ENCODE assay signal across 20 mouse cellular contexts in genomic region chr11:76324207-76324606, GRCm38 (mm10).
A peak's percentile ranks its signal among the peaks of the same experiment; 100 is the strongest.
DNase-seq lines count a peak whose midpoint lies in the region; ATAC-seq and TF ChIP-seq lines count a peak whose summit lies in the region.
"Had no signal": no experiment of that assay in that cellular context is flagged by ENCODE, and none has a peak within 500 bp of the region (broad histone marks: within the 10 kb centered on the region; RNA-seq: fewer than 3 reads in every experiment).

No protein-coding gene starts in this region.

- H3K4me3 ChIP-seq in gastrocnemius, adult 2 months, result no peak overlapping the region
- H3K4me3 ChIP-seq in lung, postnatal 0 days (ENCODE audit: low read depth, low read length), result no peak overlapping the region
- H3K4me3 ChIP-seq in stomach, embryonic 14.5 days (ENCODE audit: low read depth, low read length), result no peak overlapping the region
- no peak overlapping the region for H3K4me3 ChIP-seq in cerebellum, adult 2 months (replicated peaks; ENCODE audit: insufficient read depth, low read depth, low read length)
- H3K4me3 ChIP-seq: heart, embryonic 15.5 days; hindbrain, embryonic 15.5 days had no signal

- H3K27me3 ChIP-seq in lung, postnatal 0 days (replicated peaks; ENCODE audit: insufficient read depth, low read length), result no peaks in the 10 kb centered on the region
- no peaks in the 10 kb centered on the region for H3K27me3 ChIP-seq in stomach, embryonic 14.5 days (ENCODE audit: control insufficient read depth, insufficient read depth, low read length)
- no peaks in the 10 kb centered on the region for H3K27me3 ChIP-seq in cerebellum, adult 2 months (ENCODE audit: control insufficient read depth, insufficient read depth, low read length)
- H3K27me3 ChIP-seq: heart, embryonic 15.5 days; hindbrain, embryonic 15.5 days had no signal

- no peak overlapping the region for H3K4me2 ChIP-seq in lung, postnatal 0 days (replicated peaks; ENCODE audit: low read depth, low read length)
- no peak overlapping the region for H3K4me2 ChIP-seq in stomach, embryonic 14.5 days (replicated peaks; ENCODE audit: low read depth, low read length)
- H3K4me2 ChIP-seq: heart, embryonic 15.5 days; hindbrain, embryonic 15.5 days; midbrain, embryonic 11.5 days had no signal

- no peak for TF ChIP-seq POLR2A in cerebellum, adult 2 months (IDR thresholded peaks at IDR 0.05; ENCODE audit: borderline replicate concordance, insufficient read depth, low read length)

- no peak for ATAC-seq in lung, postnatal 0 days
- ATAC-seq in stomach, embryonic 14.5 days (ENCODE audit: insufficient number of reproducible peaks, insufficient read depth, low FRiP score, low read depth), result no peak
- ATAC-seq: activated CD4-positive, CD25-positive, alpha-beta regulatory T cell, adult 4 months had no signal

- TF ChIP-seq CTCF in gastrocnemius, adult 2 months (IDR thresholded peaks at IDR 0.05), result no peak
- TF ChIP-seq CTCF in lung, postnatal 0 days (IDR thresholded peaks at IDR 0.05), result no peak
- TF ChIP-seq CTCF in cerebellum, adult 2 months (IDR thresholded peaks at IDR 0.05; ENCODE audit: borderline replicate concordance, insufficient read depth, low read depth, low read length), result no peak

- no peaks in the 10 kb centered on the region for H3K36me3 ChIP-seq in lung, postnatal 0 days (ENCODE audit: insufficient read depth, low read length)
- H3K36me3 ChIP-seq in stomach, embryonic 14.5 days (ENCODE audit: control insufficient read depth, insufficient read depth, low read length), result no peaks in the 10 kb centered on the region
- H3K36me3 ChIP-seq: heart, embryonic 15.5 days; hindbrain, embryonic 15.5 days had no signal

- H3K27ac ChIP-seq in gastrocnemius, adult 2 months, result peak overlapping the region; percentile 32; the same call in 1 of the 2 replicates
- H3K27ac ChIP-seq in lung, postnatal 0 days (ENCODE audit: low read length), result no peak overlapping the region
- H3K27ac ChIP-seq in stomach, embryonic 14.5 days (ENCODE audit: low read length), result peak overlapping the region; percentile 68
- no peak overlapping the region for H3K27ac ChIP-seq in cerebellum, adult 2 months (ENCODE audit: insufficient read depth, low read length)
- H3K27ac ChIP-seq: heart, embryonic 15.5 days; hindbrain, embryonic 15.5 days; liver, embryonic 14.5 days had no signal

- TF ChIP-seq EP300 in lung, postnatal 0 days (IDR thresholded peaks at IDR 0.05), result no peak

- peaks cover 17% of the 10 kb centered on the region; the same call in 1 of the 2 replicates for H3K4me1 ChIP-seq in lung, postnatal 0 days (ENCODE audit: insufficient read depth, low read depth, low read length)
- peaks cover 55% of the 10 kb centered on the region for H3K4me1 ChIP-seq in stomach, embryonic 14.5 days (ENCODE audit: control insufficient read depth, insufficient read depth, low read length)
- peaks cover 51% of the 10 kb centered on the region for H3K4me1 ChIP-seq in cerebellum, adult 2 months (ENCODE audit: control insufficient read depth, insufficient read depth, low read length)

- intact Hi-C loops in gastrocnemius, adult 2 months (cut with DNase I), result no loop called here
- intact Hi-C loops in left cerebral cortex, postnatal 10 days (cut with DNase I), result no loop called here

- no peak for DNase-seq in gastrocnemius, adult 2 months
- no peak for DNase-seq in gastrocnemius, postnatal 4 days (ENCODE audit: low spot score in 2 of 2)
- DNase-seq in lung, postnatal 0 days (ENCODE audit: low spot score), result peak; percentile 46
- no peak for DNase-seq in lung, postnatal 10 days
- DNase-seq in forelimb bud, embryonic 11.5 days (ENCODE audit: low read depth, low spot score), result peak; percentile 58
- DNase-seq in cerebellum, adult 2 months, result no peak
- no peak for DNase-seq in left cerebral cortex, postnatal 10 days (ENCODE audit: extremely low spot score in 1 of 2, low spot score in 2 of 2)
- DNase-seq: adrenal gland, postnatal 36 days; cerebellum, postnatal 36 days; gastrocnemius, postnatal 36 days; kidney, adult 9 months; layer of hippocampus, adult 9-11 months; lung, postnatal 14 days; thymus, adult 18-20 months had no signal

- 55% methylated on average over 9 of the region's 9 CpGs for WGBS in lung, postnatal 0 days
- 35% methylated on average over 9 of the region's 9 CpGs for WGBS in stomach, embryonic 14.5 days
- WGBS in cerebellum, adult 2 months, result 80% methylated on average over 9 of the region's 9 CpGs

- H3K9ac ChIP-seq in lung, postnatal 0 days (replicated peaks; ENCODE audit: low read depth), result no peak overlapping the region
- H3K9ac ChIP-seq in stomach, embryonic 14.5 days (replicated peaks; ENCODE audit: low read depth, low read length), result no peak overlapping the region
- H3K9ac ChIP-seq: heart, embryonic 15.5 days; hindbrain, embryonic 15.5 days; liver, embryonic 14.5 days had no signal

- no peaks in the 10 kb centered on the region for H3K9me3 ChIP-seq in lung, postnatal 0 days (ENCODE audit: low read length)
- H3K9me3 ChIP-seq in stomach, embryonic 14.5 days (ENCODE audit: control insufficient read depth, low read depth, low read length), result no peaks in the 10 kb centered on the region
- H3K9me3 ChIP-seq: heart, embryonic 15.5 days; hindbrain, embryonic 15.5 days had no signal

Comparison
In these comparisons a context has a peak if more than half of its experiments do, and no peak if none do; other contexts are left out.
1. DNase-seq: peak in lung, postnatal 0 days (single experiment) and forelimb bud, embryonic 11.5 days (single experiment); none in gastrocnemius, adult 2 months (single experiment), gastrocnemius, postnatal 4 days (0 of 2), lung, postnatal 10 days (single experiment), cerebellum, adult 2 months (0 of 2) and left cerebral cortex, postnatal 10 days (0 of 2).
2. H3K27ac ChIP-seq: peak in gastrocnemius, adult 2 months (single experiment) and stomach, embryonic 14.5 days (single experiment); none in lung, postnatal 0 days (single experiment) and cerebellum, adult 2 months (single experiment).